In genomic region chr4:123424050-123424449, GRCm38 (mm10) we compare ENCODE assay signal across 14 mouse cellular contexts.
DNase-seq lines count a peak whose midpoint lies in the region; ATAC-seq lines count a peak whose summit lies in the region.
"Had no signal": no experiment of that assay in that cellular context is flagged by ENCODE, and none has a peak within 500 bp of the region (broad histone marks: within the 10 kb centered on the region; RNA-seq: fewer than 3 reads in every experiment).

No protein-coding gene starts in this region.

- H3K27ac ChIP-seq in heart, embryonic 12.5 days (ENCODE audit: poor library complexity, severe bottlenecking) = peak overlapping the region; percentile 52; the same call in 1 of the 2 replicates
- H3K27ac ChIP-seq: forebrain, embryonic 10.5 days; midbrain, embryonic 10.5 days; neural tube, embryonic 12.5 days had no signal

- no peak for ATAC-seq in heart, embryonic 12.5 days (ENCODE audit: insufficient number of reproducible peaks, low FRiP score)

- 88% methylated on average over 2 of the region's 2 CpGs for WGBS in heart, embryonic 12.5 days

- DNase-seq in heart, adult 9 months (ENCODE audit: low spot score in 2 of 2) = no peak
- DNase-seq in kidney, adult 9 months = peak; percentile 62
- no peak for DNase-seq in kidney, postnatal 4 days
- peak; percentile 56 for DNase-seq in 3T3-L1 (ENCODE audit: low read depth, low spot score)
- peak; percentile 42 for DNase-seq in Muller cell, postnatal 12 days (ENCODE audit: inconsistent ontology term)
- no peak for DNase-seq in retina, embryonic 14.5 days (ENCODE audit: low spot score)
- DNase-seq: lung, adult 18-20 months; lung, postnatal 4 days; right cerebral cortex, postnatal 14 days; thymus, postnatal 36 days had no signal

- H3K4me3 ChIP-seq in heart, embryonic 12.5 days = no peak overlapping the region
- H3K4me3 ChIP-seq: forebrain, embryonic 10.5 days; midbrain, embryonic 10.5 days; neural tube, embryonic 12.5 days had no signal

- H3K4me2 ChIP-seq in heart, embryonic 12.5 days = no peak overlapping the region
- H3K4me2 ChIP-seq: neural tube, embryonic 12.5 days had no signal

- peaks cover 8% of the 10 kb centered on the region; the same call in 1 of the 2 replicates for H3K36me3 ChIP-seq in heart, embryonic 12.5 days

- H3K9me3 ChIP-seq in heart, embryonic 12.5 days (replicated peaks) = no peaks in the 10 kb centered on the region
- H3K9me3 ChIP-seq: forebrain, embryonic 10.5 days; midbrain, embryonic 10.5 days; neural tube, embryonic 12.5 days had no signal

- no peak overlapping the region for H3K9ac ChIP-seq in heart, embryonic 12.5 days
- H3K9ac ChIP-seq: neural tube, embryonic 12.5 days had no signal

- H3K4me1 ChIP-seq in heart, embryonic 12.5 days (replicated peaks) = peaks cover 52% of the 10 kb centered on the region
- H3K4me1 ChIP-seq: forebrain, embryonic 10.5 days; midbrain, embryonic 10.5 days; neural tube, embryonic 12.5 days had no signal

- H3K27me3 ChIP-seq in heart, embryonic 12.5 days (replicated peaks) = no peaks in the 10 kb centered on the region
- H3K27me3 ChIP-seq: neural tube, embryonic 12.5 days had no signal

Comparison
In these comparisons a context has a peak if more than half of its experiments do, and no peak if none do; other contexts are left out.
1. DNase-seq: peak in kidney, adult 9 months (single experiment), 3T3-L1 (single experiment) and Muller cell, postnatal 12 days (single experiment); none in heart, adult 9 months (0 of 2), kidney, postnatal 4 days (0 of 2) and retina, embryonic 14.5 days (single experiment).